Mouse (Mus musculus): ENCODE results near the gene Gzmf. TPM values are rescaled to one million over a fixed set of nuclear protein-coding genes. Genes with fewer than 3 reads are reported as not detected.
"Not testable (repeated sequence)": the region's sequence is repeated elsewhere in the genome, so short reads cannot be mapped to it uniquely, and the experiment has no call there.

The Gzmf gene
- polyA plus RNA-seq, 1 experiment from 2014 or later = not detected

DNA sequence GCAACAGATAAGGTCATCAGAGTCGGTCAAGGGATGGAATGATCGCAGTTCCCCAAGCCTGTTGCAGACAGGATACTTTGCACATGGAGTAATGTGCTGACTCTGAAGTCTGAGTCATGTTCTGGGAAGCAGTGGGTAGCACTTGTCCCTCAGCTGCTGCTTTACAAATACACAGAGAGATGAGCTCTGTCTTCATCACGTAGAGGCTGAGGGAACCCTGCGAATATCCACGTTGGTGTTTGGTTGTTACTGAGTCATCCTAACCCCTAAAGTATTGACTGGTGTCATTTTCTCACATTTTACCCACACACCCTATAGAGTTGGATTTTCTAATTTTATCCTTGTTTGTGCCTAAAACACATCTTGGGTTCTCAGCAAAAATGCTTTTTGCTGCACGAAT lies 43.2 kb downstream of the Gzmf start:
- ATAC-seq (replicated peaks; ENCODE audit: insufficient number of reproducible peaks, insufficient read depth, low FRiP score, low read depth) = no peak
- no peaks in the 10 kb centered on the region for H3K4me1 ChIP-seq (replicated peaks)
- H3K27me3 ChIP-seq = no peaks in the 10 kb centered on the region
- H3K4me3 ChIP-seq = no peak overlapping the region
- no peak overlapping the region for H3K4me2 ChIP-seq
- no peak overlapping the region for H3K9ac ChIP-seq
- WGBS = 58% methylated on average over 6 of the region's 6 CpGs
- H3K36me3 ChIP-seq = no peaks in the 10 kb centered on the region
- H3K9me3 ChIP-seq (replicated peaks) = no peaks in the 10 kb centered on the region
- no peak overlapping the region for H3K27ac ChIP-seq

DNA sequence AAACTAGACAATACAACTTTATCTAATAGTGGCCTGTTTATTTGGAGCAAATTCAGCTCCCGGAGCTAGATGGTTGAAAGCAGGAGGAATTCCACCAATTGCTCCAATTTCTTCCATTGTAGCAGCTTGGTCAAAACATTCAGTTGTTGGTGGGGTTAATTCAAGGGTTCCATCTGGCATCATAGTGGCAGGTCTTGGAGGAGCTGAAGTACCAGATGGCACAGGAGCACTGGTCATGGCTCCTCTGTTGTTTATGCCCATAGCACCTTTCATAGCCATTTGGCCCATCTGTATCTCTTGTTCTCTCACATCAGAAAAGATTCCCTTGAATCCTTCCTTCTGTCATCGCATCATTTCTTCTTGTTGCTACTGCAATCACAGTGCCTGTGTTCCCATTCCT lies 49.1 kb downstream of the Gzmf start:
- no peak overlapping the region for H3K4me3 ChIP-seq
- no peaks in the 10 kb centered on the region for H3K27me3 ChIP-seq
- H3K4me1 ChIP-seq (replicated peaks) = no peaks in the 10 kb centered on the region
- 76% methylated on average over 2 of the region's 2 CpGs for WGBS
- H3K9ac ChIP-seq = no peak overlapping the region
- no peaks in the 10 kb centered on the region for H3K9me3 ChIP-seq (replicated peaks)
- H3K36me3 ChIP-seq = no peaks in the 10 kb centered on the region
- no peak for ATAC-seq (replicated peaks; ENCODE audit: insufficient number of reproducible peaks, insufficient read depth, low FRiP score, low read depth)
- no peak overlapping the region for H3K4me2 ChIP-seq
- H3K27ac ChIP-seq = no peak overlapping the region

DNA sequence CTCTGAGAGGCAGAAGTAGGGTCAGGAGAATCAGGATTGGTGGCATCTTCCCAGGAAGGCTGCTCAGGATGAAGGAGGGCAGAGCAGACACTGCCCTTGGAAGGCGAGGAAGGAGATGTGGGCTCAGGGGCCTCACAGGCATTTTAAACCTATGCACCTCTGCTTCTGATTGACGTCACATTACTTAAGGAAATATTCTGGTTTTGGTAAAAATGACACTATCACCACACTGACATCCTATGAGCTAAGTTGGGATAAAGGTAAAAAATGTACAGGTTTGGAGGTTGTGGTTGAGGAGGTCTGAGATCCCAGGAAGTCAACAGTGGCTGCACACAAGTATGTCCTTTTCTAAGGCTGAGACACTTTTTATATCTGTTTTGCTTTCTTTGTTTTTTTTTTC lies 51.7 kb downstream of the Gzmf start, which contains the start of gene Gzmg:
TSS of gene Gzmg (minus strand) at position 101 of the 400 bp plus-strand sequence.
- WGBS = 69% methylated on average over 2 of the region's 2 CpGs
- H3K27me3 ChIP-seq; H3K9me3 ChIP-seq (replicated peaks); H3K4me1 ChIP-seq (replicated peaks); H3K9ac ChIP-seq; ATAC-seq (replicated peaks; ENCODE audit: insufficient number of reproducible peaks, insufficient read depth, low FRiP score, low read depth); H3K4me3 ChIP-seq; H3K4me2 ChIP-seq; H3K36me3 ChIP-seq; H3K27ac ChIP-seq: not testable (repeated sequence)

DNA sequence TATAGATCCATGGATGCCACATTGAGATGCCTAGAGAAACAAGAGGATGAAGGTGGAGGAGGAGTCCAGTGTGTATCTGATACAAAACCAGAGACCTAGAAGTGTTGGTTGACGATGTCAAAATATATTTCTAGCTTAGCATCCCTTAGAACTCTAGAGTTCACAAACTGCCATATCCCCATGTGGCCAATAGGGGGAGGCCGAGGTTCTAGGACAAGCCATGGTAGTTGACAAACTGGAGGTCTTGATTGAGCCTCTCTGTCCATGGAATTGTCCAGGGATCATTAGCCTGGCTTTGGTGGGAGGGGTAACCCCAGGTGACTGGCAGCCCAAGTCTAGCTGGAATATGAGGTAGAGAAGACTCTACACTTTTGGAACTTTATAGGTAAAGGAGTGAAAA lies 55.9 kb downstream of the Gzmf start:
- H3K27me3 ChIP-seq = no peaks in the 10 kb centered on the region
- H3K9ac ChIP-seq = no peak overlapping the region
- H3K27ac ChIP-seq = no peak overlapping the region
- H3K4me3 ChIP-seq = no peak overlapping the region
- H3K9me3 ChIP-seq (replicated peaks) = no peaks in the 10 kb centered on the region
- no peaks in the 10 kb centered on the region for H3K36me3 ChIP-seq
- no peaks in the 10 kb centered on the region for H3K4me1 ChIP-seq (replicated peaks)
- H3K4me2 ChIP-seq = no peak overlapping the region
- no peak for ATAC-seq (replicated peaks; ENCODE audit: insufficient number of reproducible peaks, insufficient read depth, low FRiP score, low read depth)
- 68% methylated on average over 2 of the region's 2 CpGs for WGBS

Other genes starting within 250 kb of the Gzmf start
- gene Mcpt1, start 193.4 kb downstream of the Gzmf start, polyA plus RNA-seq (2015; fragmentation: Nextera tagmentation; extraction: Ambion mirVana) = not detected in 2 replicates
- gene Mcpt9, start 180.9 kb downstream of the Gzmf start, polyA plus RNA-seq (2015; fragmentation: Nextera tagmentation; extraction: Ambion mirVana) = not detected in 2 replicates
- 0.19 TPM in 1 of 2 replicates, not detected in the other for gene Mcpt2, start 169.4 kb downstream of the Gzmf start, polyA plus RNA-seq (2015; fragmentation: Nextera tagmentation; extraction: Ambion mirVana)
- gene Mcpt4, start 149.1 kb downstream of the Gzmf start, polyA plus RNA-seq (2015; fragmentation: Nextera tagmentation; extraction: Ambion mirVana) = 0.75 and 0.88 TPM in 2 replicates
- gene Mcpt8, start 126.1 kb downstream of the Gzmf start, polyA plus RNA-seq (2015; fragmentation: Nextera tagmentation; extraction: Ambion mirVana) = 0.52 and 0.94 TPM in 2 replicates
- 0.19 and 0.33 TPM in 2 replicates for gene Ctsg, start 108.8 kb downstream of the Gzmf start, polyA plus RNA-seq (2015; fragmentation: Nextera tagmentation; extraction: Ambion mirVana)
- gene Gzme, start 90.8 kb downstream of the Gzmf start, polyA plus RNA-seq (2015; fragmentation: Nextera tagmentation; extraction: Ambion mirVana) = not detected in 2 replicates
- gene Gzmd, start 78.8 kb downstream of the Gzmf start, polyA plus RNA-seq (2015; fragmentation: Nextera tagmentation; extraction: Ambion mirVana) = not detected in 2 replicates
- not detected in 2 replicates for gene Gzmg, start 51.8 kb downstream of the Gzmf start, polyA plus RNA-seq (2015; fragmentation: Nextera tagmentation; extraction: Ambion mirVana)
- not detected in 2 replicates for gene Gzmn, start 36.8 kb downstream of the Gzmf start, polyA plus RNA-seq (2015; fragmentation: Nextera tagmentation; extraction: Ambion mirVana)
- gene Gzmc, start 23.2 kb upstream of the Gzmf start, polyA plus RNA-seq (2015; fragmentation: Nextera tagmentation; extraction: Ambion mirVana) = not detected in 2 replicates
- 0.16 and 1.6 TPM in 2 replicates for gene Gzmb, start 50.8 kb upstream of the Gzmf start, polyA plus RNA-seq (2015; fragmentation: Nextera tagmentation; extraction: Ambion mirVana)
- 0.09 and 0.20 TPM in 2 replicates for gene Atp12a, start 153.7 kb upstream of the Gzmf start, polyA plus RNA-seq (2015; fragmentation: Nextera tagmentation; extraction: Ambion mirVana)
- gene Rnf17, start 191.2 kb upstream of the Gzmf start, polyA plus RNA-seq (2015; fragmentation: Nextera tagmentation; extraction: Ambion mirVana) = 1.8 and 2.1 TPM in 2 replicates

All from heart, embryonic 15.5 days (tissue).